Mouse (Mus musculus): Measurements from ENCODE around the gene Actn4.

- TF ChIP-seq POLR2A (IDR thresholded peaks at IDR 0.05; ENCODE audit: control insufficient read depth, extremely low read depth, insufficient read depth, low read length, poor library complexity) (no peak), CTCF (IDR thresholded peaks at IDR 0.05; ENCODE audit: borderline replicate concordance, control insufficient read depth, extremely low read depth, insufficient read depth, low read length, poor library complexity) (no peak)
These were observed 91.1 kb downstream of the Actn4 start for GRCm38 (mm10) chr7:28870901-28871664.
